Mouse (Mus musculus) liver, embryonic 18 days (tissue): ENCODE results near the gene Defb21. TPM values are rescaled to one million over a fixed set of nuclear protein-coding genes. Genes with fewer than 3 reads are reported as not detected.

Source experiments
- polyA plus RNA-seq: library from polyadenylated mRNA; depleted of rRNA; stranded (reverse); fragments of >200 nt; gene quantifications from 2 replicates; pipeline ENCODE4 v1.2.3, GENCODE M21; 2012; rRNA removed

Gene Defb21
- not detected in 2 replicates for polyA plus RNA-seq

DNA sequence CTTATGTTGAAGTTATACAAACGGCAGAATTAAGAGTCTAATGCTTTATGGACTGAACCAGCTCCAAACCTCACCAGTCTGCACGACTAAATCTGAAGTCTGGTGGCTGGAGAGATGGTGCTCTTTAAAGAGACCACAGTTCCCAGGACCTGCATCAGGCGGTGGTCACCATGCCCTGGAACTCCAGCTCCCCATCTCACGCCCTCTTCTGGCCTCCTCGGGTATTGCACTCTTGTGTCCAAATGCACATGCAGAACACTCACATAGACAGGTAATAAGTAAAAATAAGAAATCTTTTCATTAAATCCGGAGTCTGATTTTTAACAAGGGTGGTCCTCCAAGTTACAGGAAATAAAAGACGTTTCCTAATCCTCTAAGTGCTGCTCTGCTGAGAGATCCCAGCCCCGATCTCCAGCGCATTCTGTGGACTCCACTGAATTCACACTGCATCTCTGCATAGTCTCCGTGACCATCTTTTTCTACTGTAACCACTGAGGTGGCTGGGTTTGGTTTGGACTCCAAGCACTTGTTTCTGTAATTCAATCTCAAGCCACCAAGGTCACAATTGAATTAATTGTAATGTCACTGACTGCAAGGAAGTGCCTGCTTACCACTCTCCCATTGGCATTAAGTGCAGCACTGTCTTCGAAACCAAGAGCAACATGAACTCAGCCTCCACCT lies at the start of gene Defb21:
Defb21 (plus strand) TSS at position 631 of the 681 bp plus-strand sequence.

DNA sequence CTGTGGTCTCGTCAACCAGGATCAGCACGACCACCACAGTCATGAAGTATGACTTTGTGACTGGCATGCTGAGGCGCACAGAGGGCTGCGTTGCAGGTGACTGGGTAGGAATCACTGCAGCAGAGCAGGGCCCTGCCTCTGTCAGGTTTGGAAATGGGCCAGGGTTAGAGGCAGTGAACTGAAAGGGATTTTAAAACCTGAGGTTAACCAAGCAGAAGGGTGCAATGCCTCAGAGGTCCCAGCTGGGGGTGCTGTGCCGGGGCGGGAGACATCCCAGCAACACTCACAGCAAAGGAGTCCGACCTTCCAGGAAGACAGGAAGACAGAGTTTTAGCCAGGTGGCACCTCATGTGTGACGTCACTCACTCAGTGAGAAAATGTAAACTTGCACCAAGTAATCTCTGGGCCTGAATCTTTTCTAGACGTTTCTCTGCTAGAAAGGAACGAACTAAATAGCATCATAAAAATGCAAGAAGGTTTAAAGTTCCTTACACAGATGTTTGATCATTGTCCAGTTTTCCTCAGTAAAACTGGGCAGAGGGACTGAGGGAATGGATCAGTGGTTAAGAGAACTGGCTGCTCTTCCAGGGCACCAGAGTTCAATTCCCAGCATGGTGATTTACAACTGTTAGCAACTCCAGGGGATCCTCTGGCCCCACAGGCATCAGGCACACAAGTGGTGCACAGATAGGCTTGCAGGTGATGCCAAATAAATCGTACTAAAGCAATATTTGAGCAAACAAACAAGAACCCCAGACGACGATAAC lies 32.4 kb upstream of the Defb21 start, which contains the start of gene Defb29:
Defb29 (minus strand) TSS at position 155 of the 767 bp plus-strand sequence.

DNA sequence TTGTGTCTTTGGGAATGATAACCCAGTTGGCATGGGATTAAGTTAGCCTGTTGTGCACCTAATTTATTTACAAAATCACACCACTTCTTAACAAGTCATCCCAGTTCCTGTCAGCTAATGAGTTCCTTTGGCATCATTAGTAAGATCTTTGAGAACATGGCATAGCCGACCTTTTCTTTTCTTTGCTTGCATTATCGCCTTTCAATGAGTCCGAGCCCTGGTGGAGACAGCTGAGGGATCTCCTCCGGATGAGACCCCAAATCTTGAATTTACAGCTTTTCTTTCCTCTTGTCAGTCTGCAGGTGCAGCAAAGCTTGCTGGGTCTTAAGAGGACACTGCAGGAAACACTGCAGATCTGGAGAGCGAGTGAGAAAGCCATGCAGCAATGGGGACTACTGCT lies 3.5 kb upstream of the Defb21 start, which contains the start of gene Gm17416:
Gm17416 (plus strand) TSS at position 301 of the 400 bp plus-strand sequence.

DNA sequence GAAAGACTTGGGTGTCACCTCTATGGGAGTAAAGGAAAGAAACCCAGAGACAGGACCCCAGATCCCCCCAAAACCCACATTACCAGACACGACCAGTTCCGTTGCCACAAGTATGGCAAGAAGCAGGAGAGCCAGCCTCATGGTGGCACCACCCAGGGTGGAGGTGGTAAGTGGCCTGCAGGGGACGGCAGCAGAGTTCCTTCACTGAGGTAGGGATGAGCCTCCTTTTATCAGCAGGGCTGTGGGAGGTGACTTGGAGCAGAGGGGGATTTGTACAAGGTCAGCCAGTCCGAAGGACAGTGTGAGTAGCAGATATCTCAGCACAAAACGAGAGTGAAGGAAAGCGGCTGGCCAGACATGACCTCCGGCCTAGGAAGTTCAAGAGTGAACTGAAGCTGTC lies 7.6 kb downstream of the Defb21 start, which contains the start of gene Defb19:
Defb19 (minus strand) TSS at position 206 of the 400 bp plus-strand sequence.

DNA sequence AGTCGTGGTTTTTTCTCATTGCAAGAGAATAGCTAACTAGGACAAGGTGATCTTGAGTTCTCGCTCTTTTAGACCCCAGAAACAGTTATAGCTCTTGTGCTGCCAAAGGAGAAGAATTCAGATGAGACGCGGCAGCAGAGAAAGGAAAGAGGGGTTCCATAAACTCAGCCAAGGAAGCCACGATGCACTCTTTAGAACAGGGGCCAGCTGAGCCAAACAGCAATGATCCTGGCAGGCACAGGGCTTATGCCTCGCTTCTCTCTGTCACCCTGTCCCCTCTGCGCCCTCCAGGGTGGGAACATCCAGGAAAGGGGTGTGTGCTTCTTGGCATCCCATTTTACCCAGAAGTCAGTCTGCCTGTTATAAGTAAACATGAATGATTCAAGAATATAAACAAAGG lies 26.8 kb downstream of the Defb21 start, which contains the start of gene Defb45:
Defb45 (minus strand) TSS at position 101 of the 400 bp plus-strand sequence.

DNA sequence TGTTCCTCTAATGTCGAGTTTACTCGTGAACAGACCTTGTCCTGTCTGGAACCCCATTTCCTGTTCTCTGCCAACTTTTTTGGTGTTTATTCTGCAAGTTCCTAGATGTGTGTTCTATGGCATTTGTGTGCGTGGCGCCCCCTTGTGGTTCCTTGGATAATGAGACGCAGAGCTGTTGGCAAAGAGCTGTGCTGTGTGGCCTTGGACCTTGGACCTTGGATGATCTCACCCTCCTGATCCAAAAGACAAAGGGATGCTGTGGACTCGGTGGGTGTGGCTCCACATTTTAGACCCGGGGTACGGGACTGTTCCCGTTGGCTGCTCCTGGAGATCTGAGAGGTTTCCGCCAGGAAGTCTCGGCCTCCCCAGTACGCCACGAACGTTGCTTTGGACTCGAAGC lies 31.5 kb downstream of the Defb21 start, which contains the start of gene Defb36:
Defb36 (plus strand) TSS at position 271 of the 400 bp plus-strand sequence.

DNA sequence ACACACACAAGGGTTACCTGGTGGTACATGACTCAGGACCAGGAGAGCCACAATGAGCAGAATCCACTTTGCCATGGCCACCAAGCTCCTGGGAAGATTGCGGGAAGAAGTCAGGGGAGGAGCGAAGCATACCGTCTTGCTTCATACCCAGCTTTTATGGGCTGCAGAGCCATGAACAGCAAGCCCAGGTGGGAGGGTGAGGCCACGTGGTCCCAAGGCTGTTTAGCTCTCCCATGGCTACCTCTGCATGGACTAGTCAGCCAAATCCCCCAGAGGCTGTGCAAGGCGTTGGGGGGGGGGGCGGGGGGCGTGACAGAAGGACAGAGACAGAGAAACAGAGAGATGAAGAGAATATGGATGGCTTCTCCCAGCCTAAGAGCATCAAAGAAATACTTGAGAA lies 50.4 kb downstream of the Defb21 start, which contains the start of gene Defb25:
Defb25 (minus strand) TSS at position 101 of the 400 bp plus-strand sequence.

Other genes starting within 250 kb of the Defb21 start
- 43.3 and 47.3 TPM in 2 replicates for gene Rbck1, start 240.1 kb upstream of the Defb21 start, polyA plus RNA-seq
- 2.0 and 2.2 TPM in 2 replicates for gene Trib3, start 228.7 kb upstream of the Defb21 start, polyA plus RNA-seq
- gene Nrsn2, start 196.1 kb upstream of the Defb21 start, polyA plus RNA-seq: not detected in 2 replicates
- gene Sox12, start 174.7 kb upstream of the Defb21 start, polyA plus RNA-seq: 3.6 and 4.4 TPM in 2 replicates
- 5.4 TPM in 2 replicates for gene Zcchc3, start 157.7 kb upstream of the Defb21 start, polyA plus RNA-seq
- gene 6820408C15Rik, start 157.2 kb upstream of the Defb21 start, polyA plus RNA-seq: 0.14 and 0.15 TPM in 2 replicates
- gene Defb23, start 108.1 kb upstream of the Defb21 start, polyA plus RNA-seq: not detected in 2 replicates
- gene Defb20, start 95.7 kb upstream of the Defb21 start, polyA plus RNA-seq: not detected in 2 replicates
- gene Defb22, start 82.6 kb upstream of the Defb21 start, polyA plus RNA-seq: not detected in 2 replicates
- not detected in 2 replicates for gene Defb26, start 61.1 kb upstream of the Defb21 start, polyA plus RNA-seq
- not detected in 2 replicates for gene Defb28, start 54.5 kb upstream of the Defb21 start, polyA plus RNA-seq
- not detected in 2 replicates for gene Defb29, start 32.6 kb upstream of the Defb21 start, polyA plus RNA-seq
- not detected in 2 replicates for gene Gm17416, start 3.4 kb upstream of the Defb21 start, polyA plus RNA-seq
- gene Defb19, start 7.6 kb downstream of the Defb21 start, polyA plus RNA-seq: not detected in 2 replicates
- gene Defb45, start 26.7 kb downstream of the Defb21 start, polyA plus RNA-seq: not detected in 2 replicates
- gene Defb36, start 31.6 kb downstream of the Defb21 start, polyA plus RNA-seq: not detected in 2 replicates
- gene Defb25, start 50.3 kb downstream of the Defb21 start, polyA plus RNA-seq: not detected in 2 replicates
- 1.1 and 1.2 TPM in 2 replicates for gene Rem1, start 54.2 kb downstream of the Defb21 start, polyA plus RNA-seq
- 50.0 and 56.9 TPM in 2 replicates for gene H13, start 96.7 kb downstream of the Defb21 start, polyA plus RNA-seq
- gene Mcts2, start 114.3 kb downstream of the Defb21 start, polyA plus RNA-seq: 5.8 and 5.9 TPM in 2 replicates
- 51.1 and 55.1 TPM in 2 replicates for gene Id1, start 163.5 kb downstream of the Defb21 start, polyA plus RNA-seq
- gene Cox4i2, start 181.4 kb downstream of the Defb21 start, polyA plus RNA-seq: 0.78 and 0.91 TPM in 2 replicates